Mouse (Mus musculus) CD4-positive naive resting alpha-beta T cell, adult 76 days (primary cell): ENCODE measurements around the gene Tas2r104. TPM values are rescaled to one million over a fixed set of nuclear protein-coding genes. Genes with fewer than 3 reads are reported as not detected.

Source experiments
- total RNA-seq: library from RNA; stranded (reverse); gene quantifications from one replicate; pipeline ENCODE4 v1.2.4, GENCODE M21; 2023

The Tas2r104 gene
- total RNA-seq: not detected

GRCm38 (mm10) chr6:131685644-131686043 is at the start of gene Tas2r104:
TSS of gene Tas2r104 (minus strand) at chr6:131685744.

GRCm38 (mm10) chr6:131689963-131690362 is 4.4 kb upstream of the Tas2r104 start, which contains the start of gene Tas2r114:
TSS of gene Tas2r114 (minus strand) at chr6:131690063.

GRCm38 (mm10) chr6:131687395-131687794 is 1.9 kb upstream of the Tas2r104 start, which contains the start of gene Tas2r105:
TSS of gene Tas2r105 (minus strand) at chr6:131687495.

GRCm38 (mm10) chr6:131678786-131679185 is 6.8 kb downstream of the Tas2r104 start, which contains the start of gene Tas2r106:
TSS of gene Tas2r106 (minus strand) at chr6:131678886.

GRCm38 (mm10) chr6:131660049-131660448 is 25.5 kb downstream of the Tas2r104 start, which contains the start of gene Tas2r107:
TSS of gene Tas2r107 (minus strand) at chr6:131660149.

Other genes starting within 250 kb of the Tas2r104 start
- gene 5430401F13Rik, start 199.3 kb downstream of the Tas2r104 start, total RNA-seq: not detected
- gene Gm6619, start 199.3 kb downstream of the Tas2r104 start, total RNA-seq: not detected
- gene Tas2r130, start 54.8 kb downstream of the Tas2r104 start, total RNA-seq: not detected
- gene Tas2r107, start 25.6 kb downstream of the Tas2r104 start, total RNA-seq: not detected
- not detected for gene Tas2r106, start 6.9 kb downstream of the Tas2r104 start, total RNA-seq
- gene Tas2r105, start 1.8 kb upstream of the Tas2r104 start, total RNA-seq: not detected
- gene Tas2r114, start 4.3 kb upstream of the Tas2r104 start, total RNA-seq: not detected